8 mouse cellular contexts compared by ENCODE assay signal in the genomic region with DNA sequence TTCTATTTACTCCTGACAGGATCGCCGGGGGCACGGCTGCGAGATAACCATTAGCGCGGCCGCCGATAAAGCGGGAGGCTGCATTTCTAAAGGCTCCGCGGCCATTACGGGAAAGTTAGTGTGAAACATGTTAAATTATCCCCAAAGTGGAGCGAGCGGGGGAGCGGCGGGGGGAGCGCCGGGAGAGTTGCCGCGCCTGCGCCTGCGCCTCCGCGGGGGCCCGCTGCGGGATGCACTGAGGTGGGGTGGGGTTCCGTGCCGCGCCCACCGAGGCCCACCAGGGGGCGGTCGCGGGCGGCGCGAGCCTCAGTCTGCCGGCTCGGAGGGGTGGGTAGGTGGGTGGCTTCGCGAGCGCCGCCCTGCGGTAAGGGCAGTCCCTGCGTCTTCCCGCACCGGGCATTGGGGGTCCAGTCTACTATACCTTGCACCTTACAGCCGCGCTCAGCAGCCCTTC.
DNase-seq lines count a peak whose midpoint lies in the region; ATAC-seq and TF ChIP-seq lines count a peak whose summit lies in the region.

No protein-coding gene starts in this region.

- DNase-seq in left cerebral cortex, adult 18-20 months (ENCODE audit: low spot score in 2 of 2), result peak; percentile 7 to 17
- DNase-seq in left cerebral cortex, adult 8-10 months (ENCODE audit: low spot score in 2 of 2), result no peak
- peak; percentile 38 to 44 for DNase-seq in adrenal gland, postnatal 36 days
- DNase-seq in gastrocnemius, postnatal 4 days (ENCODE audit: low spot score in 2 of 2), result peak; percentile 32 to 38
- DNase-seq in stomach, postnatal 0 days (ENCODE audit: low spot score), result peak; percentile 29
- DNase-seq in frontal cortex, postnatal 14 days (ENCODE audit: low spot score in 2 of 2), result no peak

- peak overlapping the region; percentile 59 for H3K4me2 ChIP-seq in kidney, embryonic 14.5 days (replicated peaks; ENCODE audit: low read depth, low read length)
- no peak overlapping the region; the same call in 1 of the 2 replicates for H3K4me2 ChIP-seq in stomach, postnatal 0 days (replicated peaks; ENCODE audit: low read depth)

- no peak for TF ChIP-seq EP300 in stomach, postnatal 0 days (optimal IDR thresholded peaks at IDR 0.05)

- no peak overlapping the region for H3K27ac ChIP-seq in kidney, embryonic 14.5 days (ENCODE audit: low read depth, low read length)
- H3K27ac ChIP-seq in stomach, postnatal 0 days (replicated peaks), result no peak overlapping the region

- H3K9me3 ChIP-seq in kidney, embryonic 14.5 days (ENCODE audit: control insufficient read depth, low read length), result no peaks in the 10 kb centered on the region
- H3K9me3 ChIP-seq in stomach, postnatal 0 days (ENCODE audit: control insufficient read depth, low read length), result no peaks in the 10 kb centered on the region

- ATAC-seq in kidney, embryonic 14.5 days (ENCODE audit: low FRiP score, low TSS enrichment), result peak; percentile 59
- ATAC-seq in megakaryocyte progenitor cell, adult 5-6 weeks (replicated peaks; ENCODE audit: poor library complexity), result peak; percentile 52
- no peak for ATAC-seq in stomach, postnatal 0 days (ENCODE audit: low FRiP score, low TSS enrichment)

- H3K36me3 ChIP-seq in kidney, embryonic 14.5 days (ENCODE audit: control insufficient read depth, insufficient read depth, low read length), result no peaks in the 10 kb centered on the region
- no peaks in the 10 kb centered on the region for H3K36me3 ChIP-seq in stomach, postnatal 0 days (ENCODE audit: control insufficient read depth, insufficient read depth, low read length)

- H3K4me3 ChIP-seq in kidney, embryonic 14.5 days (ENCODE audit: low read length), result peak overlapping the region; percentile 36
- 0 out of 2 replicates have a peak overlapping the region, but pooled peaks have one; percentile 12 for H3K4me3 ChIP-seq in stomach, postnatal 0 days (ENCODE audit: low read depth, low read length)

- WGBS in kidney, embryonic 14.5 days, result 1% methylated on average over 36 of the region's 48 CpGs
- WGBS in stomach, postnatal 0 days, result 3% methylated on average over 42 of the region's 48 CpGs

- peaks cover 13% of the 10 kb centered on the region; the same call in 1 of the 2 replicates for H3K4me1 ChIP-seq in kidney, embryonic 14.5 days (ENCODE audit: control insufficient read depth, insufficient read depth, low read length)
- no peaks in the 10 kb centered on the region for H3K4me1 ChIP-seq in stomach, postnatal 0 days (replicated peaks; ENCODE audit: control insufficient read depth, insufficient read depth)

- peak; percentile 61 for TF ChIP-seq CTCF in stomach, postnatal 0 days (IDR thresholded peaks at IDR 0.05; ENCODE audit: low read depth)

- H3K27me3 ChIP-seq in kidney, embryonic 14.5 days (ENCODE audit: control insufficient read depth, insufficient read depth, low read length), result peaks cover 45% of the 10 kb centered on the region
- peaks cover 22% of the 10 kb centered on the region for H3K27me3 ChIP-seq in stomach, postnatal 0 days (ENCODE audit: control insufficient read depth, insufficient read depth, low read length)

- H3K9ac ChIP-seq in kidney, embryonic 14.5 days (ENCODE audit: low read depth, low read length), result peak overlapping the region; percentile 40; the same call in 1 of the 2 replicates
- no peak overlapping the region for H3K9ac ChIP-seq in stomach, postnatal 0 days (ENCODE audit: low read length)

Comparison
In these comparisons a context has a peak if more than half of its experiments do, and no peak if none do; other contexts are left out.
1. DNase-seq: peak in left cerebral cortex, adult 18-20 months (2 of 2), adrenal gland, postnatal 36 days (2 of 2), gastrocnemius, postnatal 4 days (2 of 2) and stomach, postnatal 0 days (single experiment); none in left cerebral cortex, adult 8-10 months (0 of 2) and frontal cortex, postnatal 14 days (0 of 2).